Mouse (Mus musculus): Measurements from ENCODE around the gene Fam122a. TPM values are rescaled to one million over a fixed set of nuclear protein-coding genes. Genes with fewer than 3 reads are reported as not detected.

Fam122a gene
- total RNA-seq, 4 experiments from 2014 or later: 22.1 to 33.4 (median 28.1) TPM

GRCm38 (mm10) chr19:24431381-24431780, 45.8 kb downstream of the Fam122a start:
- no peak for DNase-seq (ENCODE audit: low spot score in 2 of 2)

- DNase-seq (ENCODE audit: low spot score in 2 of 2): no peak
These were observed 49.1 kb downstream of the Fam122a start for GRCm38 (mm10) chr19:24428011-24428410.

GRCm38 (mm10) chr19:24427258-24427657, 49.9 kb downstream of the Fam122a start:
- DNase-seq (ENCODE audit: low spot score in 2 of 2): no peak

- no peak for DNase-seq (ENCODE audit: low spot score in 2 of 2)
These were observed 50.4 kb downstream of the Fam122a start for GRCm38 (mm10) chr19:24426759-24427181.

Other genes starting within 250 kb of the Fam122a start
- gene Fxn, start 196.8 kb downstream of the Fam122a start, total RNA-seq (2022): 10 to 100 TPM; 17.4 to 20.6 (median 18.7) TPM
- gene Pip5k1b, start 78.5 kb upstream of the Fam122a start, total RNA-seq (2022): under 1 TPM; 0.20 to 0.54 (median 0.28) TPM
- under 1 TPM in 2 of 4 experiments, not detected in 2; 0.05 to 0.13 TPM for gene Tmem252, start 196.7 kb upstream of the Fam122a start, total RNA-seq (2022)

Data from gastrocnemius, adult 8-10 months (tissue).